Mouse (Mus musculus): ENCODE measurements around the gene Elob. TPM values are rescaled to one million over a fixed set of nuclear protein-coding genes. Genes with fewer than 3 reads are reported as not detected.

Gene Elob
- polyA plus RNA-seq, 1 experiment from 2014 or later: 1,149 TPM

DNA sequence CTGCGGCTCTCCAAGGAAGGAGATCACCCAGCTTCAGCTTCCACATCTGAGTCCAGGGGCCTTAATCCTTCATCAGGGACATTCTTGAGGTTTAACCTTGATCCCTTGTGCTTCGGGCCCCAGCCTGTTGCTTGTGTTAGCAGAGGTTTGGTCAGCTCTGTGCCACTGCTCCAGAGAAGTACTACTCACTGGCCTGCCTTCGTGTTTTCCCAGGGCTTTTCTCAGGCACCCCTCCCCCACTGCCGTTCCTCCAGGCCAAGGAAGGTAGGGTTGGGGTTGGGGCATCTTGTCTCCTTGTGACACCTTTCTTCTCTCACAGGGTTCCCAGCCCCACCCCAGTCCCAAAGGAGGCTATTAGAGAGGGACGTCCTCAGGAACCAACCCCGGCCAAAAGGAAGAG, 6.8 kb downstream of the Elob start:
- ATAC-seq (replicated peaks): no peak
- peaks cover 97% of the 10 kb centered on the region for H3K36me3 ChIP-seq
- H3K4me2 ChIP-seq (replicated peaks): no peak overlapping the region
- H3K27ac ChIP-seq (replicated peaks): no peak overlapping the region
- peaks cover 8% of the 10 kb centered on the region for H3K4me1 ChIP-seq
- WGBS: 82% methylated on average over 6 of the region's 6 CpGs
- H3K9ac ChIP-seq (replicated peaks): no peak overlapping the region
- no peak overlapping the region for H3K4me3 ChIP-seq
- H3K27me3 ChIP-seq: no peaks in the 10 kb centered on the region
- H3K9me3 ChIP-seq: peaks cover 10% of the 10 kb centered on the region

- no peaks in the 10 kb centered on the region for H3K4me1 ChIP-seq
- H3K9me3 ChIP-seq: peaks cover 10% of the 10 kb centered on the region
- peaks cover 97% of the 10 kb centered on the region for H3K36me3 ChIP-seq
- no peak overlapping the region for H3K9ac ChIP-seq (replicated peaks)
- no peaks in the 10 kb centered on the region for H3K27me3 ChIP-seq
- WGBS: 96% methylated on average over 5 of the region's 5 CpGs
- no peak overlapping the region for H3K27ac ChIP-seq (replicated peaks)
- no peak overlapping the region for H3K4me3 ChIP-seq
- no peak for ATAC-seq (replicated peaks)
- H3K4me2 ChIP-seq (replicated peaks): no peak overlapping the region
These were observed 8.2 kb downstream of the Elob start for GRCm38 (mm10) chr17:23820731-23821130.

- Histone ChIP-seq H3K4me3 (no peak overlapping the region), H3K9me3 (peaks cover 10% of the 10 kb centered on the region), H3K27ac (replicated peaks) (no peak overlapping the region), H3K36me3 (peaks cover 97% of the 10 kb centered on the region), H3K4me1 (no peaks in the 10 kb centered on the region), H3K4me2 (replicated peaks) (no peak overlapping the region), H3K27me3 (no peaks in the 10 kb centered on the region), H3K9ac (replicated peaks) (no peak overlapping the region)
- WGBS: 98% methylated on average over 25 of the region's 25 CpGs
- ATAC-seq (replicated peaks): no peak
These were observed 9.7 kb downstream of the Elob start for GRCm38 (mm10) chr17:23819235-23819634.

DNA sequence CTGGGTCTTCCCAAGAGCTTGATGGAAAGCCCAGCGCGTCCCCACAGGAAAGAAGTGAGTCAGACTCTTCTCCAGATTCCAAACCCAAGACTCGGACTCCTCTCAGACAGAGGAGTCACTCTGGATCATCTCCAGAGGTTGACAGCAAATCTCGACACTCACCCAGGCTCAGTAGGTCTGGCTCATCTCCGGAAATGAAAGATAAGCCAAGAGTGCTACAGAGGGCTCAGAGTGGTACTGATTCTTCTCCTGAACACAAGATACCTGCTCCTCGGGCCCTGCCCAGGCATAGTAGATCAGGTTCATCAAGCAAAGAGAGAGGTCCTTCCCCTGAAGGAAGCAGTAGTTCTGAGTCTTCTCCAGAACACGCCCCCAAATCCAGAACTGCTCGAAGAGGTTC, 10.4 kb downstream of the Elob start:
- H3K36me3 ChIP-seq: peaks cover 97% of the 10 kb centered on the region
- no peak overlapping the region for H3K9ac ChIP-seq (replicated peaks)
- no peak overlapping the region for H3K4me2 ChIP-seq (replicated peaks)
- no peaks in the 10 kb centered on the region for H3K4me1 ChIP-seq
- no peak overlapping the region for H3K4me3 ChIP-seq
- no peak overlapping the region for H3K27ac ChIP-seq (replicated peaks)
- no peaks in the 10 kb centered on the region for H3K27me3 ChIP-seq
- peaks cover 10% of the 10 kb centered on the region for H3K9me3 ChIP-seq
- WGBS: 97% methylated on average over 8 of the region's 8 CpGs
- no peak for ATAC-seq (replicated peaks)

GRCm38 (mm10) chr17:23815641-23816040, 13.3 kb downstream of the Elob start:
- H3K27me3 ChIP-seq: no peaks in the 10 kb centered on the region

DNA sequence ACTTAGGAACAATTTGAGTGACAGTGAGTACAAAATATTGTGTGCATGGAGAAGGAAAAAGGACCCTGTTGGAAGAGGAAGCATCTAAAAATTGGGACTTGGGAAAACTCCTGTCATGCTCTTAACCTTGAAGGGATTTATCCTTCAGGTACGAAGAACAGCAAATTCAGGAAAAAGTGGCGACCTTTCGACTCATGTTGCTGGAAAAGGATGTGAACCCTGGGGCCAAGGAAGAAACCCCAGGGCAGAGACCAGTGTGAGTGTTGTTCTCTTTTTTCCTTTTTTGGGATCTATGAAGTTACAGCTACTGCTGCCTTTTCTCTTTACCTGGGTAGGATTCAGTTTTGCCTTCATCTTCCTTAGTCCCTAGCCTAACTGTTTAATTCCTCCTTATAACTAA, 21.0 kb downstream of the Elob start:
- 89% methylated on average over 3 of the region's 3 CpGs for WGBS
- no peak overlapping the region for H3K9ac ChIP-seq (replicated peaks)
- H3K4me2 ChIP-seq (replicated peaks): no peak overlapping the region
- H3K4me1 ChIP-seq: peaks cover 34% of the 10 kb centered on the region
- no peaks in the 10 kb centered on the region for H3K9me3 ChIP-seq
- no peaks in the 10 kb centered on the region for H3K27me3 ChIP-seq
- H3K4me3 ChIP-seq: no peak overlapping the region
- H3K36me3 ChIP-seq: peaks cover 52% of the 10 kb centered on the region
- H3K27ac ChIP-seq (replicated peaks): no peak overlapping the region
- ATAC-seq (replicated peaks): no peak

More at GRCm38 (mm10) chr17:23815641-23816040, 13.3 kb downstream of the Elob start:
- Histone ChIP-seq H3K9me3 (peaks cover 10% of the 10 kb centered on the region), H3K4me3 (no peak overlapping the region), H3K27ac (replicated peaks) (no peak overlapping the region), H3K4me2 (replicated peaks) (no peak overlapping the region), H3K9ac (replicated peaks) (no peak overlapping the region), H3K36me3 (peaks cover 94% of the 10 kb centered on the region), H3K4me1 (no peaks in the 10 kb centered on the region)
- 98% methylated on average over 16 of the region's 16 CpGs for WGBS
- ATAC-seq (replicated peaks): no peak

DNA sequence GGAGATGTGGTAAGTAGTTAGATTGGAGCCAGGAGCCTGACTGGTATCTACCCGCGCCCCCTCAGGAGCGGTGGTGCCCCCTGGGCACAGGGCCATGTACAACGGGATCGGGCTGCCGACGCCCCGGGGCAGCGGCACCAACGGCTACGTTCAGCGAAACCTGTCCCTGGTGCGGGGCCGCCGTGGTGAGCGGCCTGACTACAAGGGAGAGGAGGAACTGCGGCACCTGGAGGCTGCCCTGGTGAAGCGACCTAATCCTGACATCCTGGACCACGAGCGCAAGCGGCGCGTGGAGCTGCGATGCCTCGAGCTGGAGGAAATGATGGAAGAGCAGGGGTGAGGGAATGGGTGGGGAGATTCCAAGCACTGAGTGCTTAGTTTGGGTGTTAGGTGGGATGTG, 22.1 kb downstream of the Elob start:
- Histone ChIP-seq H3K27me3 (no peaks in the 10 kb centered on the region), H3K9me3 (no peaks in the 10 kb centered on the region), H3K4me2 (replicated peaks) (0 out of 2 replicates have a peak overlapping the region, but pooled peaks have one; percentile 3), H3K36me3 (peaks cover 43% of the 10 kb centered on the region), H3K27ac (replicated peaks) (no peak overlapping the region), H3K4me1 (peaks cover 34% of the 10 kb centered on the region), H3K9ac (replicated peaks) (no peak overlapping the region), H3K4me3 (no peak overlapping the region)
- no peak for ATAC-seq (replicated peaks)
- WGBS: 78% methylated on average over 25 of the region's 25 CpGs

DNA sequence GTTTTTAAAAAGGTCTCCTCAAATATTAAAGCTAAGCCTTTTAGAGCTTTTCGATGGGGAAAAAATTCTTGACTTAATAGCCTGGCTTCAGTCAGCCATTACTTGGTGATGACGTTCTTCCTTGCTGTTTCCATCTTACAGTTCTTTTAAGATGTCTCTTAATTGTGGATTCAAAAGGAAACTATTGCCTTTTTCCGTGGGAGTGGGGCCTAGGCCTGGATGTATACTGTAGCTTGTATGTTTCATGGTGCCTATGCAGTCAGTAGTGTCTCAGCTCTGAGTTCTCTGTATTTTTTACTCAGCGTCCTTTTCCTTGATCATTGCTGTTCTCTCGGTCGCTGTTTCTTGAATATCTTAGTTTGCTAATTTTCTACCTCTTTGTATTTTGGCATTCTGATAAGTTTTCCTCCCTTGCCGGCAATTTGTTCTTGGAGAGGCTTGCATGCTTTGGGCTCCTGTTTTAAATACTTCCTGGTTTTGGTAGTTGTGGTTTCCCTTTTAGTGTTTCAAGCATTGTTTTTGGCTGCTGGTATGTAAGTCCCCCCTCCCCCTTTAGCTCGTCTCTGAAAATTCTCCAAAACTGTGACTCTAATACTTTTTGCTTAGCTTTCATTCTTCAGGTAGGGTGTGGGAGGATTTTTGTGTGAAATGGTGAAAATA, 24.4 kb downstream of the Elob start:
- 4% methylated on average over 8 of the region's 8 CpGs for whole genome bisulfite sequencing
- peak overlapping the region; percentile 92 for H3K9ac ChIP-seq (replicated peaks)
- ATAC-seq (replicated peaks): no peak
- no peaks in the 10 kb centered on the region for H3K27me3 ChIP-seq
- no peaks in the 10 kb centered on the region for H3K9me3 ChIP-seq
- H3K4me3 ChIP-seq: peak overlapping the region; percentile 95
- peaks cover 34% of the 10 kb centered on the region for H3K4me1 ChIP-seq
- H3K4me2 ChIP-seq (replicated peaks): peak overlapping the region; percentile 77
- H3K27ac ChIP-seq (replicated peaks): 0 out of 2 replicates have a peak overlapping the region, but pooled peaks have one; percentile 97
- H3K36me3 ChIP-seq: peaks cover 20% of the 10 kb centered on the region

DNA sequence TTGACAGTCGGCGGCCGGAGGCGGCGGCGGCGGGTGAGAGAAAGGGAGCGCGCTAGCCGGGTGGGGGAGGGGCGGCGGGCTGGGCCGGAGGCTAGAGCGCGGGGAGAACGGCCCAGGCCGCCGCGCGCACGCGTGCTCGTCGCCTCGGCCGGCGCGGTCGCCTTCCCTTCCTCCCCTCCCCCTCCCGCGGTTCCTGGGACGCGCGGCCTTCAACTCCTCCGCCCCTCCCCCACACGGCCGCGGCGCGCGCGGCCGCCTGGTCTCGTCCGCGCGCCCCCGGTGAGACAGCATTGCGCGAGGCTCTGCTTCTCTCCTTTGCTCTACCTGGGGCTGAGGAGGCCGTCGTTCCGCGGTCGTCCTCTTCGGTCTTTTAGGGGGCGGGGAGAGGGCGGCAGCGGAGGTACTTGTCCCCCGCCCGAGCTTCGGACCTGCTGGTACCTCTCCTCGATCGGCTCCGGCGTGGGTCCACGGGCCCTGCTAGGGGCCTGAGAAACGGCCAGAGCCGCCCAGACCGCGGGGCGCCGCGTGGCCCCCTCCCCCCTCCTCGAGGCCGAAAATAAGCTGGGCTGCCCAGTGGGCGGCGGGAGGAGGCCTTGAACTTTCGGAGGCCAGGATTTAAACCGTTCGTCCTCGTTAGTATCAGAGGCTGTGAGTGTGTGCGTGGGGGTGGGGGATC, 25.4 kb downstream of the Elob start:
- Histone ChIP-seq H3K36me3 (peaks cover 10% of the 10 kb centered on the region), H3K9ac (replicated peaks) (peak overlapping the region; percentile 92), H3K27me3 (no peaks in the 10 kb centered on the region), H3K27ac (replicated peaks) (peak overlapping the region; percentile 97), H3K9me3 (no peaks in the 10 kb centered on the region), H3K4me2 (replicated peaks) (peak overlapping the region; percentile 77), H3K4me1 (peaks cover 34% of the 10 kb centered on the region), H3K4me3 (peak overlapping the region; percentile 95)
- under 1% methylated on average over 74 of the region's 83 CpGs for WGBS
- peak; percentile 58 for ATAC-seq (replicated peaks)

DNA sequence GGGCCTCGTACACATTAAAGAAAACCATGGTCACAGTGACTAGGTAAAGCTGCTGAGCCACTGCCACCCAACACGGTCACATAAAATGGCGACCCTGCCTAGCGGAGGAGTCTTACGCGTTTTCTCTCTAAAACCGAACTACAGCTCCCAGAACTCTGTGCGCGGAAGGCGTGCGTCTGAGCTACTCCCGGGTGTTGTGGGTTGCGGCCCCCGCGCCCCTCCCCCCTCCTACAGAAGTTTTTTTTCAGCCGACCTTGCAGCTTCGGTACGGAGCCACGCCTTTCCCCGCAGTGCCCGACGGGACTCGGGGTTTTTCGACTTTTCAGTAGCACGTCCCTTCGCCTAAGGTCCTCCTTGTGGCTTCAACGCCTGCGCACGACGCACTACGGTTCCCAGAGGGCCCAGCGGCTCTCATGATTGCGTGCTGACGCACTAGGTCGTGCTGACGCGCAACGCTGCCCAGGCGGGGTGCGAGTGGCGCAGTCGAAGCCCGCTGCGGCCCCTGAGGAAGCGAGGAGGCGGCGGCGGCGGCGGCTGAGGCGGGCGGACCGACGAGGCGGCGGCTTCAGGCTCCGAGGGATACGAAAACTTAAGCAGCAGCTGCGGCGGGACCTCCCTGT, 26.1 kb downstream of the Elob start:
- under 1% methylated on average over 60 of the region's 60 CpGs for WGBS
- H3K4me3 ChIP-seq: peak overlapping the region; percentile 95
- H3K36me3 ChIP-seq: peaks cover 3% of the 10 kb centered on the region
- H3K27ac ChIP-seq (replicated peaks): peak overlapping the region; percentile 97
- peaks cover 34% of the 10 kb centered on the region for H3K4me1 ChIP-seq
- H3K4me2 ChIP-seq (replicated peaks): peak overlapping the region; percentile 77
- H3K9ac ChIP-seq (replicated peaks): peak overlapping the region; percentile 92
- no peaks in the 10 kb centered on the region for H3K9me3 ChIP-seq
- peak; percentile 99 for ATAC-seq (replicated peaks)
- H3K27me3 ChIP-seq: no peaks in the 10 kb centered on the region

DNA sequence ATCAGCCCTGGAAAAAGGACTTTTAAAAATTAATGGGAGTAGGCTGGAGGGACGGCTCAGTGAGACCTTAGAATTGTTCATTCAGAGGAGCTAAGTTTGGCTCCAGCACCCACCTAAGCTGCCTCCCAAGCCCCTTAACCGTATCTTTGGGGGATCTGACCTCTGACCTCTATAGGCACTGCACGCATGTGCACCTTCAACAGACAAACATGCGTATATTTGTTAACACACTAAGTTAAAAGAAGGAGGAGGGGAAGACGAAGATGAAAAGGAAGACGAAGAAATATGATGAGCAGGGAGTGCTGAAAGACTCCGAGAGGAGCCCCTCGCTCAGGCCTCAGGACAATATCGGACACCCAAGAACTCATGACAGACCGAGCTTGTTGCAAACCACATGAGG, 27.3 kb downstream of the Elob start:
- no peaks in the 10 kb centered on the region for H3K9me3 ChIP-seq
- no peaks in the 10 kb centered on the region for H3K36me3 ChIP-seq
- H3K4me2 ChIP-seq (replicated peaks): no peak overlapping the region
- no peak for ATAC-seq (replicated peaks)
- peaks cover 27% of the 10 kb centered on the region for H3K4me1 ChIP-seq
- no peak overlapping the region for H3K27ac ChIP-seq (replicated peaks)
- no peak overlapping the region for H3K9ac ChIP-seq (replicated peaks)
- no peaks in the 10 kb centered on the region for H3K27me3 ChIP-seq
- H3K4me3 ChIP-seq: no peak overlapping the region
- 91% methylated on average over 10 of the region's 10 CpGs for WGBS

DNA sequence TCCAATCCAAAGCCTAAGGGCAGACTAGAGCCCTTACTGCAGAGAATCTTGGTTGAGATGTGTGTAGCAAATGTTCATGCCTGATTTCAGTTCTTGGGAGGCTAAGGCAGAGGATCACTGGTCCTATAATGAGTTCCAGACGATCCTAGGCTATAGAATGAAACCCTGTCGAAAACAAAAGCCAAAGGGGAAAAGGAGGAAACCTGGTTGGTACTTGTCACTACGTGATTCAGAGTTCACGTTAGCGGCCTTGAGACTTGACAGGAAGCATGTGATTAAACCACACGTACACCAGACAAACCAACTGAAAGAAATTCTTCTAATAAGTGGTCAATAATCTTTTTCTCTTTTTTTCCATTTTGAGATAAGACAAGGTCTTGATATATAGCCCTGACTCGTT, 31.6 kb downstream of the Elob start:
- 84% methylated on average over 7 of the region's 7 CpGs for WGBS
- H3K4me3 ChIP-seq: no peak overlapping the region
- H3K27ac ChIP-seq (replicated peaks): no peak overlapping the region
- no peak for ATAC-seq (replicated peaks)
- H3K9ac ChIP-seq (replicated peaks): no peak overlapping the region
- no peaks in the 10 kb centered on the region for H3K9me3 ChIP-seq
- no peaks in the 10 kb centered on the region for H3K27me3 ChIP-seq
- H3K36me3 ChIP-seq: no peaks in the 10 kb centered on the region
- no peaks in the 10 kb centered on the region for H3K4me1 ChIP-seq
- no peak overlapping the region for H3K4me2 ChIP-seq (replicated peaks)
